Mouse (Mus musculus) kidney, postnatal 10 days (tissue): Measurements from ENCODE around the gene Klhl34.

Source experiments
- DNase-seq: peaks from one replicate; pipeline ENCODE4 v3.0.0; 2021; ENCODE audit warnings: mixed read lengths

Gene Klhl34

DNA sequence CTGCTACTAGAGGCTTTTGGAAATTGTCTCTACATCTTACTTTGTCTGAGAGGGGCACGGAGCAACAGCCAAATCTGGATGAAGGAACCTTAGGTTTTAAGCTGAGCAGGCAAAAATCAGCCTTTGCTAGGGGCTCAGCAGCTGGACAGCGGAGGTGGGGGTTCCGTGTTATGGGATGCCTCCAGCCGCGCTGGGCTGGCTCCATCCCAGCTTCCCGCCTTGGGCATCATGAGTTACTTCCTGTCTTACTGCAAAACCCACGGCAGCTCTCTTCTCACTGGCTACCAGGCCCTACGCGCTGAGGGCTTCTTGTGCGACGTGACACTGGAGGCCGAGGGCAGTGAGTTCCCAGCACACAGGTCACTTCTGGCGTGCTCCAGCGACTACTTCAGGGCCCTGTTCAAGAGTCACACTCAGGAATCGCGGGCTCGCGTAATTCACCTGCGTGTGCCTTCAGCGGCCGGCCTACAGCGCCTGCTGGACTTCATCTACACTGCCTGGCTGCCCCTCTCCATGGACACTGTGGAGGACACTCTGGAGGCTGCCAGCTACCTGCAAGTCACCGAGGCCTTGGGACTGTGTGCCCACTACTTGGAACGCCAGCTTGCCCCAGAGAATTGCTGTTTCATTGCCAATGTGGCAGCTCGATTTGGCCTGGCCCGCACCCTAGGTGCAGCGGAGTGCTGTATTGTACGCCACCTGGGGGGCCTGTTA, at the start of gene Klhl34:
TSS of gene Klhl34 (plus strand) at position 229 of the 714 bp plus-strand sequence.
- peak; percentile 11 for DNase-seq

DNA sequence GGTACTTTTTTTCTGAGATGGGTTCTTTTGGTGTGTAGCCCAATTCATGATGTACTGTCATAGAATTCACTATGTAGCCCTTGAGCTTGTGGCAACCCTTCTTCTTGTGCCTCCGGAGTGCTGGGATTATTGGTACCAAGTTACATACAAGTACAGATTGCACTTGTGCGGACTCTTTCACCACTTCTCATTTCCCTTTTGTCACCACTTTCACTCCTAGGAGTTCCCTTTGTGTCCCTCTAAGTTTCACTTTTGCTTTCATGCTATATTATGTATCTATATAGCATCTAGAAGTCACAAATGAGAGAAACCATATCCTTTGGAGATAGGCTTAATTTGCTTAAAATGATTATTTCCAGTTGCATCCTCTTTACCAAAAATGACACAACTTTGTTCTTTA, 16.6 kb upstream of the Klhl34 start:
- DNase-seq: no peak

DNA sequence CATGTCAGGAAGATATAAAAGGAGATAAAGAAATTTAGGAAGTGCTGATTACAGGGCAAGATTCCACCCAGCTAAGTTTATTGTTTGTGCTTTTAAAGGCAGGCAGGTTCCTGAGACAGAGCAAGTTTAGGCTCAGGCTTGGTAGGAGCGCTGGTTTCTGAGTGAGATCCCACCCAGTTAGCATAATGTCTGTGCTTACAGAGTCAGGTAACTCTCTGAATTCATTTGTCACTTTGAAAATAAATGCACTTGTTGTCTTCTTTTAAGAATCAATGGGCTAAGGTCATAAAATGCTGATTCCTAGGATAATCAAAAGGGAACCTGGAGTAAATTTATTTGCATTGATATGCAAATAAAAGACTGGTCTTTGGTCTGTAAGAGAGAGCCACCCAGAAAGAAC, 8.5 kb upstream of the Klhl34 start:
- no peak for DNase-seq

DNA sequence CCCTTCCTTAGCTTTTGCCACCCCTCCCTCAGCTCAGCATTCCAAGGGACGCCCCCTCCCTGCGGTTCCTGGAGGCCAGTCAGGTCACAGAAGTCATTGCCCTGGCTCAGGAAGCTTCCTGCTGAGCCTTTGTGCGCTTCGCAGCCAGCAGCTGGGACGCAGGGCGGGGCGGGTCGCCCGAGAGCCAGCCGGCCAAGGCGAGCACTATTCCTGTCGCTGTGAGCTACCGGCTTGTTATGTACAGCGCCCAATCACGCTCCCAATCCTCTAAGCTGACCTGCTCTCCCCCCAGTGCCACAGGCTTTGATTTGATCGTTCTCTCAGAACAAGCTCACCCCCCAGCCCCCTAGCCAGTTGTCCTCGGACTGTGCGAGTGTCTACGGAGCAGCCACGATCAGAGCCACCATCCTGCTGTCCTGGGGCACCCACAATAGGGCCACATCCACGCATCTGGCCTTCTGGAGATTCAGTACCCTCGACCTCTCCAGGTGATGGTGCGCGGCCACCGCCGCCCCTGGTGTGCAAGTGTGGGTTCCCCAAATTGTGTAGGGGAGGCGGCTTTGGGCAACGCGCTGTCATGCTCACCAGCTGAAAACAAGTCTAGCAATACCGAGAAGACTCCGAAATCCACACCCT, 546 bp upstream of the Klhl34 start:
- peak; percentile 10 for DNase-seq

DNA sequence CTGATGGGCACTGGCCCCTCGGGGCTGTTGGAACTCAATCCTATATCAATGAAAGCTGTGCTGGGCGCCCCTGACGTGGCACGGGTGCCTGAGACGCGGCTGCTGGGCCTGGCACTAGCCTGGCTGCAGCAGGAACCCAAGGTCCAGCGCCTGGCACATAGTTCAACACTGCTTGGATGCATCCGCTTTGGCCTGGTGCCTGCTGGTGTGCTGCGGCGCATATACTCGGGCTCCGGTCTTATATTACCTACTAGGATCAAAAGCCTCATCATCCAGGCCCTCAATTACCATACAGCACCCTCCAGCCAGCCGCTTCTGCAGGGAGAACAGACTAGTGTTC, 656 bp downstream of the Klhl34 start:
- DNase-seq: no peak

DNA sequence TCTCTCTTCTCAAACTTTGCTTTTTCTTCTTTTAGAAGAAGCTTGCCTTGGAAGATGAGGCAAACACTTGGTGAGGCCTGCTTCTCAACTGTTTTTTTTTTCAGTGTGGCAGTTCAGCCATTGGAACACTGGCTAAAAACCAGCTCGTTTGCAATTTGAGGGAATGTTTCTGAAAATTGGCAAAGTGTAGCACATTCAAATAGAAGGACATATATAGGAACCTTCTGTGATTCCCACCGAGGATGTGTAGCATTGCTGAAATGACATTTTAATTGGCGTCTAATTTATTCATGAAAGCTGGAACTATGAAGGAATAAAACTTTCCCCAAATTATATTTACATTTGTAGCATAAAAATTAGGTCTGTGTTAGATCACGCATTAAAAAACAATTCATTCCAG, 11.7 kb downstream of the Klhl34 start:
- no peak for DNase-seq
